Mouse (Mus musculus): ENCODE measurements around the gene Zdhhc8. TPM values are rescaled to one million over a fixed set of nuclear protein-coding genes. Genes with fewer than 3 reads are reported as not detected.

The Zdhhc8 gene
- 10 to 100 TPM; 53.8 to 54.4 TPM for total RNA-seq (2021)

DNA sequence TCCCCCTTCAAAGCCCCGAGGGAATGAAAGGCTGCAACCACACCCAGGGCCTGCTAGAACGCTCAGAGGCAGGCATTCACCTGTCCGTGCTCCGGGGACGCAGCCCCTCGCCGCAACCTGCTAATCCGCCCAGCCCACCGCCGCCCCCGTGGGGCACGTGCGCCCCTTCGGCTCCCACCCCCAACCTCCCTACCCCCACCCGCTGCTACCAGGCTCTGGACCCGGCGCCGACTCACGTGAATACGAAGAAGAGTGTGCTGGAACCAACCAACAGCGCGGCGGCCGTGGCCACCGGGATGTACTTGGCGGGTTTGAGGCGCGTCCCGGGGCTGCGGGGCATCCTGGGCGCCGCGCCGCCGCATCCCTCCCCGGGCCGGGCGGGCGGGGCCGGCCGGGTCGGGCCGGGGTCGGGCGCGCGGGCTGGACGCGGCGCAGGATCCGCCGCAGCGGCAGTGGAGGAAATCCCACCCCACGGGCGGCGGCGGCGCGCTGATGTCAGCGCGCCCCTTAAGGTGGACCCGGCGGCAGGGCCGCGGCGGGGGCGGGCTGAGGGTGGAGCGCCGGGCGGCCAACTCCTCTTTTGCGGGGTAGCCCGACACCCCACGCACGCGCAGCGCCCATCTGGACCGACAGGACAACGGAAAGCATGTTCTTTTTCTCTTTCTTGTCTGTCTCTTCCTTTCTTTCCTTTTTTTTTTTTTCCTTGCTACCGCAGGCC is at the start of gene Zdhhc8:
Zdhhc8 (minus strand) TSS at position 466 of the 718 bp plus-strand sequence.
- intact Hi-C loops (cut with DNase I) = no loop called here
- DNase-seq = peak; percentile 77

DNA sequence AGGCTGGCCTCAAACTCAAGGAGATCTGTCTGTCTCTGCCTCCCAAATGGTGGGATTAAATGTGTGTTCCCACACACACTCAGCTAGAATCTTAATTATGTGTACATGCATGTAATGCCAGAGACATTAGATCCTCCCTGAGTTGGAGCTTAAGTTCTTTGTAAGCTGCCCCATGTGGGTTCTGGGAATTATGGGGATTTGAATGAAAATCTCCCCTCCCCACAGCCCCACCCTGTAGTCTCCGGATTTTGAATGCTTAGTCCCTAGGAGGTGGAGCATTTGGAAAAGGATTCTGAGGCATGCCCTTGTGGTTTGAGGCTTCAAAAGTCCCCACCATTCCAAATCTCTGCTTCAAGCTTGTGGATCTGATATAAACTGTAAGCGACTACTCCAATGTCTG is 40.2 kb upstream of the Zdhhc8 start:
- intact Hi-C loops (cut with DNase I) = no loop called here
- no peak for DNase-seq

DNA sequence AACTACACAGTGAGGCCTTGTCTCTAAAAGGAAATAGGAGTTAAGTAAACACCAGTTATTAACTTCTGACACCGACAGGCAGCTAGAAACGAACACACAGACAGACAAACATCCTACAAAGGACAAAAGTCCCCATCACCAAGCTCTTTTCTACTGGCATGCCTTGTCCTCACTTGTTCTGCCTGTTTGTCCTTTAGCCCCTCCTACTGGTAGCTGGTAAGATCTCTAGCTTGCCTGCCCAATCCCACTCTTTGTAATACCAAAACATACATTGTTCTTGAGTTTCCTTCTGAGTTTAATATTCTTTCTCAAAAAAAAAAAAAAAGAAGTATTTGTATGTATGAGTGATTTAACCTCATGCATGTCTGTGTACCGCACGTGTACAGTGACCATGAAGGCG is 33.2 kb upstream of the Zdhhc8 start:
- intact Hi-C loops (cut with DNase I) = no loop called here
- DNase-seq = no peak

GRCm38 (mm10) chr16:18265024-18265423 is 30.1 kb upstream of the Zdhhc8 start:
- intact Hi-C loops (cut with DNase I) = no loop called here
- no peak for DNase-seq

DNA sequence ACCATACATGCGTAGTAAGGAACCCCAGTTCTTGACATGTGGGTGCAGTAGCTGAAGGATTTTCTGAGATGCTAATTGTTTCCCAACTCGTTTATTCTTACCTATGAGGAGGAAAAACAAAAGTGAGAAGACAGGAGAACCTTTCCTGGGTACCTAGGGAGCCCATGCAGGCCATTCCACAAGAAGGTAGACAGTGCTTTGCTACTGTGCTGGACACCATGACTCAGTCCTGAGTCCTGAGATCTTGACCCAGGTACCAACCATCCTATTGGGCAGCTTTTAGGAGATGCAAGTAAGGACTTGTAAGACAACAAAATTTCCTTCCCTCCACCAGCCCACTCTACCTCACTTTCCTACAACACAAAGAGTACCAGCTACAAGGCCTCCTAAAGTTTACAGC is 23.3 kb upstream of the Zdhhc8 start, which contains the start of gene Gm49776:
Gm49776 (minus strand) TSS at position 101 of the 400 bp plus-strand sequence.
- intact Hi-C loops (cut with DNase I) = no loop called here
- DNase-seq = no peak

- DNase-seq = no peak
- intact Hi-C loops (cut with DNase I) = loop anchor here (5.0 kb wide), 1 partner anchor 33 kb away; the partner anchor contains the start of gene Dgcr8
Measured at GRCm38 (mm10) chr16:18253866-18254265, 18.9 kb upstream of the Zdhhc8 start.

- intact Hi-C loops (cut with DNase I) = loop anchor here (5.0 kb wide), 1 partner anchor 35 kb away; the partner anchor contains the start of gene Dgcr8
- no peak for DNase-seq
Measured at GRCm38 (mm10) chr16:18252736-18253135, 17.8 kb upstream of the Zdhhc8 start.

DNA sequence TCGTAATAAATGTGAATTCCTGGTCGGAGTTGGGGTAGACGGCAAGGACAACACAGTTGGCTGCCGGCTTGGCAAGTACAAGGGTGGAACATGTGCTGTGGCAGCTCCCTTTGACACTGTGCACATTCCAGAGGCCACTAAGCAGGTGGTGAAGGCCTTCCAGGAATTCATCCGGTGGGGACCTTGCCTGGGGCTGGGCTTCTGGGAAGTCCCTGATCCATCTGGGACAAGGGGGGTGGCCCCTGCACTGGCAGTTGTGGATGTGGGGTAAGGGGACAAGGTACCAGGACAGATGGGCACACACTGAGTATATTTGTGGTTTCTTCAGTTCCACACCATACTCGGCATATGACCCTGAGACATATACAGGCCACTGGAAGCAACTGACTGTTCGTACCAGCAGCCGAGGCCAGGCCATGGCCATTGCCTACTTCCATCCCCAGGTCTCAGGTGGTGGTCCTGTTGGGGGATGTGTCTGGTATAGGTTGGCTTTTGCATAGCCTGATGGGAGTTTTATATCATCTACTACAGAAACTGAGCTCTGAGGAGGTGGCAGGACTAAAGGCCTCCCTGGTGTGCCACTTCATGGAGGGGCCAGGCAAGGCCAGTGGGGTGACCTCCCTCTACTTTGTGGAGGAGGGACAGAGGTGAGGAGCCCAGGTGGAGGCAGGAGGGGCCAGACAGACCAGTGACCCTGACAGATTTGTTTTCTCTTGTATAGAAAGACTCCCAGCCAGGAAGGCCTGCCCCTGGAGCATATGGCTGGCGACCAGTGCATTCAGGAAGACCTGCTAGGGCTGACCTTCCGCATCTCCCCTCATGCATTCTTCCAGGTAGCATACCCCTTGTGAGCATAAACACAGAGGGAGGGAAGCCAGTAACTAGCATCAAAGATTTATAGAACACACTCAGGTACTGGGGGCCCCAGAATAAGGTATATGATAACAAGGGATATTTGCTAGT is 16.2 kb upstream of the Zdhhc8 start:
- DNase-seq = no peak
- intact Hi-C loops (cut with DNase I) = loop anchor here (5.0 kb wide), 1 partner anchor 36 kb away; the partner anchor contains the start of gene Dgcr8

- intact Hi-C loops (cut with DNase I) = loop anchor here (5.0 kb wide), 1 partner anchor 37 kb away; the partner anchor contains the start of gene Dgcr8
- DNase-seq = no peak
Measured at GRCm38 (mm10) chr16:18250231-18250630, 15.3 kb upstream of the Zdhhc8 start.

DNA sequence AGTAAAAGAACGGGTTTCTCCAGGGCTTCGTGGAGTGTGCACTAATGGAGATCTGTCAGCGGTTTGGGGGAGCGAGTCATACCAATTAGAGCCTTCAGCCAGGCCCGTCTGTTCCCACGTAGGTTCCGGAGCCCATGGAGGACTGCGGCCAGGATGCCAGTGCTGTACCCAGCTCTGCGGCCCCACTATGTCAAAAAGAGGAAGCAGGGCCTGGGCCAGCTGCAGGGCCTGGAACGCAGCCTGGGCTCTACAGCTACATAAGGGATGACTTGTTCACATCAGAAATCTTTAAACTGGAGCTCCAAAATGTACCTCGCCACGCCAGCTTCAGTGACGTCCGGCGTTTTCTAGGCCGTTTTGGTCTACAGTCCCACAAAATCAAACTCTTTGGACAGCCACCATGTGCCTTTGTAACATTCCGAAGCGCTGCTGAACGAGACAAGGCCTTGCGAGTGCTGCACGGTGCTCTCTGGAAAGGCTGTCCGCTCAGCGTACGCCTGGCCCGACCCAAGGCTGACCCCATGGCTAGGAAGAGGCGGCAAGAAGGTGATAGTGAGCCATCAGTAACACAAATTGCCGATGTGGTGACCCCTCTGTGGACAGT is 14.5 kb upstream of the Zdhhc8 start:
- peak; percentile 40 for DNase-seq
- intact Hi-C loops (cut with DNase I) = no loop called here

DNA sequence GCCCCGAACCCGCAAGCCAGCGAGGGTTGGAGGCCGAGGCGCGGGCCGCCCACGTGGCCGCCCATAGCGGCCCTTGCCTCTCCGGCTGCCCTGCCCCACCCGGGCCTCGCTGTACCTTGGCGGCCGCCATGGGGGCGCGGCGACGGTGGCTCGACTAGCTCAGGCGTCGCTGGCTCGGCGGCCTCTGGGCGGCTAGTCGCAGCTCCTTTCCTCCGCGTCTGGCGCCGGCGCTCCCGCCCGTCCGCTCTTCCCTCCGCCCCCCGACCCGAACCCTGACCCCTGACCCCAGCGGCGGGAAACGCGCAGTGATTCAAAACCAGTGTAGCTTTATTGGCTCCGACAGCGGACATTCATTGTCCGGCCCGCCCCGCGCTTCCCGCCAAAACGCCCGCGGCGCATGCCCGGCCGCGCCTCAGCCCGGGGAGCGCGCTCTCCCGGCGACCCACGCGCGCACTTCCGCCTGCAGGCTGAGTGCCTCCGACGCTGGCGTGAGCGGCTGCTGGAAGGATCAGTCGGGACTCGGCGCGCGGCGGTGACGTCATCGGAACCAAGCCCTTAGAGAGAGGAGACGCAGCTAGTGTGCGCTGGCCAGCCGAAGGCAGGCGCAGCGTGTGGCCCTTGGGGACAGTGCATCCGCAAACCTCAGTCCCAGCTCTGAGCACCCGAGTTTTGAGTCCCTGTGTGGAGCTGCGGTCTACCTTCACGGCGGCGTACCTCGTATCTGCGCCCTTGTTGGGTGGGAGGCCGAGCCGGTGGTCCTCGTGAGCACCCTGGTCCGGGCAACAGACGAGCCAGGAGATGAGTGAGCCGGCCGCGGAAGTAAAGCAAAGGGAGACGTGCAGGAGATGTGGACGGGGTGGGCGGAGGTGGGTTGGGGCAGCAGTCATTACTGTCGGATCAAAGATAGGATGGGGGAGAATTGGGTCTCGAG is 13.8 kb upstream of the Zdhhc8 start, which contains the start of the genes Trmt2a and Ranbp1:
Trmt2a (plus strand) TSS at position 247 of the 931 bp plus-strand sequence.
Ranbp1 (minus strand) TSS at position 300 of the 931 bp plus-strand sequence.
- intact Hi-C loops (cut with DNase I) = no loop called here
- peak; percentile 99 for DNase-seq

DNA sequence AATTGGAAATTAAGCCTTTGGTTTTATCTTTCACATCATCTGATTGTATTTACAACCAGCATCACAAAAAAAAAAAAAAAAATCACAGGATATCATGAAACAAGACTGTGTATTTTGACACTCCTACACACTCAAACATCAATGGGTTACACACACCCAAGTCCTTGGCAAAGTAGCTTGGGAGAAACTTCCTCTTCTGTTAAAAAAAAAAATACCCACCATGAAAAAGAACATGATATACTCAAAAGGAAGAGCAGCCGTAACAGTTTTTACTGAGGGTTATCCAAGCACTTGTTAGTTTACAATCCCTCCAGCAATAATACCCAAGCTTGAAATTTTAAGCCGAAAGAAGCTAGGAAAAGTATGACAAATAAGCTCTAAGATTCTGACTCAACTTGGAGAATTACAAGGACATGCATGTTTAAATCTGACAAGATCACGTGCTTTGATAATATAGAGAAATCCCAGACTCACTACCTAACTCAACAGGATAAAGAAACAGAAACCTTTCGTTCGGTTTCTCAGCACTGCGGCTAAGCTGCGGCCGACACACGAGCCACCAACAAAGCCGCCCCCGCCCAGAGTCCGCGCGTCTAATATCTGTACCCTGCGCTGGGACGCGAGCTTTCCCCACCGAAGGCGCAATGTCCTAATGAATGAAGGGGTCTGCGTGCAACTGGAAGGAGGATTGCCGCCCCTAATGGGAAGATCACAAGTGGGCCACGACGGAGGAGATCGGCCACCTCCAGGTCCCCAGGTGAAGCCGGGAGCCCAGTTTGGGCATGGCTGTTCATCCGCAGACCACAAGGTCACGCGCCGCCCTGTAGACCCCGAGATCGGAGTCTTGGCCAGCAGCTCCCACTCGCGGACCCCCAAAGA is 12.8 kb upstream of the Zdhhc8 start:
- intact Hi-C loops (cut with DNase I) = no loop called here
- no peak for DNase-seq

DNA sequence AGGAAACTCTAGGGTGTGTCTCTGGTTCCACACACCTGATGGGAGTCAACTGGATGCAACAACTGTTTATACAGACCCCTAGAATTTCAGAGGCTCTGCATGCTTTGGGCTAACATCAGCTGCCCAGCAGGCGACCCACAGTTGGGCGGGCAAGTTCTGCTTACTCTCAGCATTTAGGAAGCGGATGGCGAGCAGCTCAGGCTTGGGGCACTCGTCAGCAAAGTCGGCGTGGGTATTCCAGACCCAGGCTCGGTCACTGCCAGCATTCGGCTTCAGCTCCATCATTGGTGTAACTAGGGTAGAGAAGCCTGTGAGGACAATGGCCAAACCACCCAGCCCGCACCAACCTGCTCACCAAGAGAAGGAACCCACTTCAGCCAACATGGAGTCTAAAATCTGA is 6.6 kb upstream of the Zdhhc8 start:
- intact Hi-C loops (cut with DNase I) = no loop called here

GRCm38 (mm10) chr16:18236676-18237501 is 2.0 kb upstream of the Zdhhc8 start:
- no peak for DNase-seq
- intact Hi-C loops (cut with DNase I) = no loop called here

More for the DNA sequence above, 6.6 kb upstream of the Zdhhc8 start:
- DNase-seq = no peak

DNA sequence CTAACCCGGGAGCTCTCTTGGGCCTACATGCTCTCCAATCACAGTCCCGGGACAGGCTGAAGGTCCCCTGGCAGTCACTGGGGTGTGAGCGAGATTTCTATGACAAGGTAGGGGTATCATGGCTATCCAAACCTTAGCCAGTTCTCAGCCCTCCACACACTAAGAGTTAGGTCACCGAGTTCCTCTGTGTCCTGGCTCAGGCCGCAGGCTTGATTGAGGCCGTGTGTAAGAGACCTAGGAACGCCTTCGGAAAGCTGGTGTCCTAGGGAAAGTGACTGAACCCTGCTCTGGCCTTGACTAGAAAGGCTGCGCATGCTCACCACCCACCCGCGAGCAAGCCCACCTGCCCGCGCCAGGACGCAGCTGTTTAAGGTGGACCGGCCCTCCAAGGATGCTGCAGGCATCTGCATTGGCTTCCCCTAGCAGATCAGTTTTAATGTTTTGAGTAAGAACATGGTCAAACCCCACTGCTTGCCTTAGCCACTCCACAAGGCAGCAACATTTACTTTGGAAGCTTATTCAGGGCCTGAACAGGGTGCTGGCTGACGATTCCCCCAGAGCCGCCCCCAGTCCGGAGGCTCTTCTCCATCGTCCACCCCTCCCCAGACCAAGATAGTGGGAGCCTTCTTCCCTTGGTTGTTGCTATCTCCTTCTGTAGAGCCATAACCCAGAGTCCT is 591 bp upstream of the Zdhhc8 start:
- peak; percentile 73 for DNase-seq
- intact Hi-C loops (cut with DNase I) = no loop called here

DNA sequence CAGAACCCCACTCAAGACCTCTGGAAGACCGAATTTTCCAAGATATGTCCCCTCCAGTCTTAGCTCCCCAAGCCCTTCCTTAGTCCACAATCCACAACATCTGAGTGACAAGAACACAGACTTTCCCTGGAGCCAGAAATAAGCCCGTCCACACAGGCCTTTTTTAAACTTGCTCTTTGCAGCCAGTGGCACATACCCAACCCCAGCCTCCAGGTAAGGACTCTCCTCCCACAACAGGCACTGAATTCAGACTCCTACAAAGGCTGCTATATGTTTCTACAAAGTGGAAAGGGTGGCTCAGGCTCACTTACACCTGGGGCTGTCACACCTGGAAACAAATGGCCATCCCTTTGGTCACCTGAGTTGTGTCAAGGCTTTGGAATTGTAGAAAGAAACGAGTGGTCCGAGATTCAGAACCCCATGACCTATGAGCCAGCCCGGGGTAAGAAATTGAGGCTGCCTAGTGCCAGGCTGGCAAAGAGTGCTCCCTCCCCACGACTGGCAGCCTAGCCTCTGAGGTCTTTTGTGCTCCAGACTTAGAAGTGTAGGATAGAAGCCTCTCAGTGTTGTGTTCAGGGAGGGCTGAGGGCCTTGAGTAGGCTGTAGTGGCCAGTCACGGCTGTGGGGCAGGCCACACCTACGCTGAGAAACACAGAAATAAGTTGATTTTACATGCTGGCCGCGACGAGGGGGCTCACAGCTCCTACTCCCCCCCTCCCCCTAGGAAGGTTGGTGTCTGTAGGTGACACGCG is 841 bp downstream of the Zdhhc8 start:
- no peak for DNase-seq

More for the DNA sequence above, 841 bp downstream of the Zdhhc8 start:
- intact Hi-C loops (cut with DNase I) = no loop called here

Measured in left cerebral cortex, postnatal 4 days (tissue).